ENCODE assay signal across 8 mouse cellular contexts in the genomic region with DNA sequence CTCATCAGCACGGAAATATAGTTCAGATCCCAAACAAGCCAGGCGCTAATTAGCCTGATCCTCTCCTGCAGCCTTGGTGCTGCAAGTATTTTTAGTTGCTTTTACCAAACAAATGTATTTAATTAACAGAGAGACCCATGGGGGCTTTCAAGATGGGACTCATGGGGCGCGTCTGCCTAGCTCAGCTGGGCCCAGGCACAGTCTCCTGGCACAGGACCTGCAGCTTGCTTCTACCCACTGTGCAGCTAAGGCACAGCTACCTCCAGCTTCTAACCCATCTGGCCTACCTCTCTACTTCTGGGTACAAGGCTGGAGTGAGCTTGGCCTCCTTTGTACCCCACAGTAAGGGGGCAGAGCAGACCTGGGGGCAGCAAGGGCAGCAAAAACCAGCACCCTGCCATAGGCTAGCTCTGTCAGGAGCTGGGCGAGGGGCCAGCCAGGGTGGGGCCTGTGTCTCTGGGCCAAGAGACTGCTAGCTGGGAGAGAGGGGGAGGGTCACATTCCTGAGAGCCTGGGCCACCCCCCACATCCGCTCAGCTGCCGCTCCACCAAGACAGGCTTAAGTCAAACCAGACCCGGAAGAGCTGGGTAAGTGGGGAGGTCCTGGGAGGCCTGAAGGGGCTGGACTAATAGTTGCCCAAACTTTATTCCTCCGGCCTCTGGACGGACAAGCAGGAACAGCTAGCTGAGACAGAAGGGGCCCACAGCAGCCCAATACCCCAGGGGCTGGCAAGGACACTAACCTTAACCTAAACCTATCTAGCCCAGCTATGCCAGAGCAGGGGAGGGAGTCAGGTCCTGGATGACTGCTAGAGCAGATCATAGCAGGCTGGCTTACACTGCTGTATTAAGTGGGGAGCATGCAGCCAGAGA. TPM values are rescaled to one million over a fixed set of nuclear protein-coding genes. Genes with fewer than 3 reads are reported as not detected.
A peak's percentile ranks its signal among the peaks of the same experiment; 100 is the strongest.
DNase-seq lines count a peak whose midpoint lies in the region; ATAC-seq lines count a peak whose summit lies in the region.
"Had no signal": no experiment of that assay in that cellular context is flagged by ENCODE, and none has a peak within 500 bp of the region (broad histone marks: within the 10 kb centered on the region; RNA-seq: fewer than 3 reads in every experiment).

No protein-coding gene starts in this region.

- no peak overlapping the region for H3K4me3 ChIP-seq in hindbrain, embryonic 12.5 days
- no peak overlapping the region for H3K4me3 ChIP-seq in limb, embryonic 13.5 days
- no peak overlapping the region for H3K4me3 ChIP-seq in midbrain, embryonic 15.5 days
- H3K4me3 ChIP-seq: erythroblast, embryonic 14.5 days had no signal

- no peaks in the 10 kb centered on the region for H3K9me3 ChIP-seq in hindbrain, embryonic 12.5 days (replicated peaks)
- H3K9me3 ChIP-seq in limb, embryonic 13.5 days, result no peaks in the 10 kb centered on the region
- H3K9me3 ChIP-seq in midbrain, embryonic 15.5 days, result no peaks in the 10 kb centered on the region

- peak; percentile 87 for DNase-seq in ES-CJ7 (ENCODE audit: low read depth, low spot score)
- peak; percentile 80 for DNase-seq in adrenal gland, adult 2 months
- peak; percentile 83 for DNase-seq in gastrocnemius, adult 18-20 months (ENCODE audit: low spot score)
- peak; percentile 62 for DNase-seq in thymus, postnatal 0 days (ENCODE audit: low spot score)

- no peaks in the 10 kb centered on the region for H3K27me3 ChIP-seq in hindbrain, embryonic 12.5 days
- H3K27me3 ChIP-seq in limb, embryonic 13.5 days, result no peaks in the 10 kb centered on the region
- H3K27me3 ChIP-seq in midbrain, embryonic 15.5 days (replicated peaks), result no peaks in the 10 kb centered on the region

- WGBS in hindbrain, embryonic 12.5 days, result 33% methylated on average over 10 of the region's 10 CpGs
- WGBS in limb, embryonic 13.5 days, result 11% methylated on average over 10 of the region's 10 CpGs
- 37% methylated on average over 10 of the region's 10 CpGs for WGBS in midbrain, embryonic 15.5 days

- H3K9ac ChIP-seq in hindbrain, embryonic 12.5 days, result no peak overlapping the region
- 0 out of 2 replicates have a peak overlapping the region, but pooled peaks have one; percentile 10 for H3K9ac ChIP-seq in limb, embryonic 13.5 days
- H3K9ac ChIP-seq in midbrain, embryonic 15.5 days, result no peak overlapping the region

- peaks cover 30% of the 10 kb centered on the region for H3K4me1 ChIP-seq in hindbrain, embryonic 12.5 days
- H3K4me1 ChIP-seq in limb, embryonic 13.5 days, result peaks cover 31% of the 10 kb centered on the region
- peaks cover 23% of the 10 kb centered on the region for H3K4me1 ChIP-seq in midbrain, embryonic 15.5 days

- H3K27ac ChIP-seq in hindbrain, embryonic 12.5 days, result peak overlapping the region; percentile 75
- H3K27ac ChIP-seq in limb, embryonic 13.5 days, result peak overlapping the region; percentile 94
- H3K27ac ChIP-seq in midbrain, embryonic 15.5 days, result no peak overlapping the region

- 0 out of 2 replicates have a peak, but pooled peaks have one; percentile 18 for ATAC-seq in hindbrain, embryonic 12.5 days (ENCODE audit: low FRiP score)
- peak; percentile 92 for ATAC-seq in limb, embryonic 13.5 days (ENCODE audit: low FRiP score, low read depth)
- peak; percentile 35; the same call in 1 of the 2 replicates for ATAC-seq in midbrain, embryonic 15.5 days (replicated peaks)

- H3K4me2 ChIP-seq in hindbrain, embryonic 12.5 days (replicated peaks), result no peak overlapping the region
- H3K4me2 ChIP-seq in limb, embryonic 13.5 days (replicated peaks), result peak overlapping the region; percentile 52
- no peak overlapping the region for H3K4me2 ChIP-seq in midbrain, embryonic 15.5 days

- peaks cover 76% of the 10 kb centered on the region for H3K36me3 ChIP-seq in hindbrain, embryonic 12.5 days
- peaks cover 79% of the 10 kb centered on the region for H3K36me3 ChIP-seq in limb, embryonic 13.5 days
- peaks cover 39% of the 10 kb centered on the region for H3K36me3 ChIP-seq in midbrain, embryonic 15.5 days (replicated peaks)

RNA-seq across cellular contexts. Expression of a gene that starts 17.6 kb away (rescaled TPM):
- total RNA-seq in adrenal gland, adult 2 months (2021), result 100 to 1,000 TPM in 1 of 2 experiments, 10 to 100 TPM in 1; 56.1 to 127 TPM
- 71.8 and 101 TPM in 2 replicates for polyA plus RNA-seq in adrenal gland, adult 2 months (2012; rRNA removed)
- 10 to 100 TPM; 12.2 to 12.4 TPM for total RNA-seq in gastrocnemius, adult 18-20 months (2021)
- polyA plus RNA-seq in hindbrain, embryonic 12.5 days (2016; fragmentation: Nextera tagmentation; extraction: Ambion mirVana), result 62.8 and 65.2 TPM in 2 replicates
- 29.6 and 29.8 TPM in 2 replicates for polyA plus RNA-seq in limb, embryonic 13.5 days (2015; fragmentation: Nextera tagmentation; extraction: Ambion mirVana)
- polyA plus RNA-seq in midbrain, embryonic 15.5 days (2015; fragmentation: Nextera tagmentation; extraction: Ambion mirVana), result 85.3 and 88.3 TPM in 2 replicates
- polyA plus RNA-seq in thymus, postnatal 0 days (2015; fragmentation: Nextera tagmentation; extraction: Ambion mirVana), result 9.8 and 11.1 TPM in 2 replicates

Comparison
In these comparisons a context has a peak if more than half of its experiments do, and no peak if none do; other contexts are left out.
1. ATAC-seq: peak in every context shown above with its lines; median percentile 92 in limb, embryonic 13.5 days; 35 in midbrain, embryonic 15.5 days; 18 in hindbrain, embryonic 12.5 days.